Mouse (Mus musculus) CH12.LX (cell line): ENCODE results near the gene Espl1.

Source experiments
- BHLHE40 ChIP-seq: IDR thresholded peaks from 2 replicates; pipeline ENCODE4 v1.6.1; 2011; ENCODE audit warnings: mild to moderate bottlenecking, low read depth, low read length, improper control_type of control experiment
- CHD2 ChIP-seq: IDR thresholded peaks from 2 replicates; pipeline ENCODE4 v1.6.1; 2011; ENCODE audit warnings: low read length, improper control_type of control experiment
- CTCF ChIP-seq, 2 experiments: IDR thresholded peaks in 1 of 2; conservative IDR thresholded peaks in 1 of 2; 2 replicates each; pipeline ENCODE4 v1.5.1; 2011 to 2012; ENCODE audit warnings: low read depth in 2 of 2, low read length in 2 of 2, improper control_type of control experiment in 1 of 2, inconsistent platforms in 1 of 2, mild to moderate bottlenecking in 1 of 2, moderate library complexity in 1 of 2
- EP300 ChIP-seq: IDR thresholded peaks from 2 replicates; pipeline ENCODE4 v1.6.1; 2011; ENCODE audit warnings: low read length, improper control_type of control experiment
- GABPA ChIP-seq: IDR thresholded peaks from 2 replicates; pipeline ENCODE4 v1.6.1; 2012; ENCODE audit warnings: low read depth, low read length, improper control_type of control experiment, inconsistent platforms; ENCODE audit not compliant: insufficient replicate concordance
- JUND ChIP-seq: conservative IDR thresholded peaks from 2 replicates; pipeline ENCODE4 v1.6.1; 2011; ENCODE audit warnings: low read depth, low read length, improper control_type of control experiment
- KAT2A ChIP-seq: IDR thresholded peaks from 2 replicates; pipeline ENCODE4 v1.6.1; 2012; ENCODE audit warnings: low read length, improper control_type of control experiment, inconsistent platforms; ENCODE audit not compliant: insufficient replicate concordance
- MAX ChIP-seq: IDR thresholded peaks from 2 replicates; pipeline ENCODE4 v1.6.1; 2011; ENCODE audit warnings: low read length, improper control_type of control experiment
- NELFE ChIP-seq: IDR thresholded peaks from 2 replicates; pipeline ENCODE4 v1.6.1; 2011; ENCODE audit warnings: low read depth, low read length, improper control_type of control experiment
- POLR2A ChIP-seq: IDR thresholded peaks from 2 replicates; pipeline ENCODE4 v1.6.1; 2011; ENCODE audit warnings: low read depth, mild to moderate bottlenecking, improper control_type of control experiment, low read length
- TBP ChIP-seq: conservative IDR thresholded peaks from 2 replicates; pipeline ENCODE4 v1.6.1; 2011; ENCODE audit warnings: low read depth, low read length, improper control_type of control experiment
- USF2 ChIP-seq: conservative IDR thresholded peaks from 2 replicates; pipeline ENCODE4 v1.6.1; 2011; ENCODE audit warnings: low read depth, low read length, improper control_type of control experiment
- ZC3H11A ChIP-seq: IDR thresholded peaks from 2 replicates; pipeline ENCODE4 v1.6.1; 2012; ENCODE audit warnings: low read depth, mild to moderate bottlenecking, inconsistent platforms, low read length, improper control_type of control experiment

- TF ChIP-seq BHLHE40: no peak
- no peak for TF ChIP-seq ZC3H11A
- TF ChIP-seq JUND: no peak
- TF ChIP-seq GABPA: no peak
- TF ChIP-seq NELFE: no peak
- TF ChIP-seq TBP: no peak
- no peak for TF ChIP-seq USF2
- no peak for TF ChIP-seq CTCF (conservative IDR thresholded peaks at IDR 0.05 in 1 of 2, IDR thresholded peaks at IDR 0.05 in 1 of 2; ENCODE audit: low read depth in 2 of 2, low read length in 2 of 2)
- TF ChIP-seq MAX: no peak
- no peak for TF ChIP-seq POLR2A
- TF ChIP-seq KAT2A: no peak
- TF ChIP-seq EP300: no peak
- no peak for TF ChIP-seq CHD2
Measured at GRCm38 (mm10) chr15:102262582-102262981, 33.5 kb upstream of the Espl1 start.
